Mouse (Mus musculus) midbrain, postnatal 0 days (tissue): ENCODE data around the gene Fbp2. TPM values are rescaled to one million over a fixed set of nuclear protein-coding genes. Genes with fewer than 3 reads are reported as not detected.
"Not testable (repeated sequence)": the region's sequence is repeated elsewhere in the genome, so short reads cannot be mapped to it uniquely, and the experiment has no call there.

Source experiments
- ATAC-seq: fragments of 200-750 bp; cut with Nextera tagmentation; 2 replicates; pipeline ENCODE4 v1.8.0; 2017; ENCODE audit warnings: moderate number of reproducible peaks, mild to moderate bottlenecking, moderate TSS enrichment, moderate library complexity; ENCODE audit not compliant: low FRiP score
- DNase-seq: peaks from one replicate; pipeline ENCODE4 v3.0.0-alpha.2; 2015; ENCODE audit warnings: low spot score
- H3K27ac ChIP-seq: fragments of 300-500 bp; sonication (generic); 2 replicates; pipeline ENCODE4 v1.5.1; 2014; ENCODE audit warnings: low read depth, mild to moderate bottlenecking, low read length, mixed read lengths
- H3K27me3 ChIP-seq: fragments of 300-500 bp; sonication (generic); 2 replicates; pipeline ENCODE4 v1.6.1; 2014; ENCODE audit warnings: low read length, control low read depth, mixed read lengths; ENCODE audit not compliant: insufficient read depth
- H3K36me3 ChIP-seq: fragments of 300-500 bp; sonication (generic); 2 replicates; pipeline ENCODE4 v1.6.1; 2014; ENCODE audit warnings: low read length, control low read depth, mixed read lengths; ENCODE audit not compliant: insufficient read depth
- H3K4me1 ChIP-seq: fragments of 300-500 bp; sonication (generic); 2 replicates; pipeline ENCODE4 v1.6.1; 2014; ENCODE audit warnings: mild to moderate bottlenecking, control low read depth, antibody characterized with exemption, low read length, mixed read lengths; ENCODE audit not compliant: insufficient read depth
- H3K4me2 ChIP-seq: fragments of 300-500 bp; sonication (generic); 2 replicates; pipeline ENCODE4 v1.6.1; 2014; ENCODE audit warnings: low read depth, mild to moderate bottlenecking, low read length, mixed read lengths; ENCODE audit not compliant: poor library complexity, severe bottlenecking
- H3K4me3 ChIP-seq: fragments of 300-500 bp; sonication (generic); 2 replicates; pipeline ENCODE4 v1.5.1; 2014; ENCODE audit warnings: low read depth, mild to moderate bottlenecking, low read length, moderate library complexity
- H3K9ac ChIP-seq: fragments of 300-500 bp; sonication (generic); replicated peaks from 2 replicates; pipeline ENCODE4 v1.6.1; 2014; ENCODE audit warnings: mild to moderate bottlenecking, low read length, moderate library complexity, mixed read lengths; ENCODE audit not compliant: poor library complexity, severe bottlenecking
- H3K9me3 ChIP-seq: fragments of 300-500 bp; sonication (generic); 2 replicates; pipeline ENCODE4 v1.6.1; 2016; ENCODE audit warnings: low read length, control low read depth
- CTCF ChIP-seq: IDR thresholded peaks from 2 replicates; pipeline ENCODE4 v1.5.1; 2016; ENCODE audit warnings: antibody characterized with exemption, mild to moderate bottlenecking
- WGBS: fragments of 180-500 bp; shearing (Covaris S2); extraction: QIAGEN DNeasy Blood & Tissue Kit; methylation state at CpG from one replicate; pipeline ENCODE4 v1.1.7; 2014; 5-methylcytosine and 5-hydroxymethylcytosine counted together
- polyA plus RNA-seq: library from polyadenylated mRNA; unstranded; fragments of >200 nt; fragmentation: Nextera tagmentation; extraction: Ambion mirVana; gene quantifications from 2 replicates; pipeline ENCODE4 v1.2.1, GENCODE M21; 2015
- total RNA-seq: library from RNA; depleted of rRNA; stranded (reverse); fragments of >200 nt; gene quantifications from 2 replicates; pipeline ENCODE4 v1.2.3, GENCODE M21; 2014

Gene Fbp2
- total and polyA plus RNA-seq, 2 experiments from 2014 or later = 0.16 to 1.7 TPM

DNA sequence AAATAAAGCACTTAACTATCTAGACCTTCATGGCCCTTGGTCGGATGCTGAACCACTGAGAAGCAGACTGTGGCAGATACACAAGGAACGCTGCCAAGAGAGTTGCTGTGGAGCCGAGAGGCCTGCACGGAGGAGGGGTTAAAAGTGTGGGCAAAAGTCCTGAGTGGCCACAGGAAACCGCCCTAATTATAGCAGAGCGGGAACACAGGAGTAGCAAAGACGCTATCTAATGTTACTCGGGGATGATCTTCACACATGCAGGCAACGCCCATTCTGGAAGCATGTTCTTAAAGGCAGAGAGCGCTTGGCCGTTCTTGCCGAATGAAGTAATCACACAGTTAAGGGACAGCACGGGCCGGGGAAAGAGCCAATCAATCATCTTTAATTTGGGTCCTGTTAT, 1.4 kb downstream of the Fbp2 start:
- Histone ChIP-seq H3K9me3 (no peaks in the 10 kb centered on the region), H3K27ac (no peak overlapping the region), H3K36me3 (no peaks in the 10 kb centered on the region), H3K4me2 (no peak overlapping the region), H3K4me3 (no peak overlapping the region), H3K4me1 (no peaks in the 10 kb centered on the region), H3K9ac (no peak overlapping the region), H3K27me3 (no peaks in the 10 kb centered on the region)
- ATAC-seq (no peak), DNase-seq (no peak)
- no peak for TF ChIP-seq CTCF
- 89% methylated on average over 14 of the region's 14 CpGs for whole genome bisulfite sequencing

DNA sequence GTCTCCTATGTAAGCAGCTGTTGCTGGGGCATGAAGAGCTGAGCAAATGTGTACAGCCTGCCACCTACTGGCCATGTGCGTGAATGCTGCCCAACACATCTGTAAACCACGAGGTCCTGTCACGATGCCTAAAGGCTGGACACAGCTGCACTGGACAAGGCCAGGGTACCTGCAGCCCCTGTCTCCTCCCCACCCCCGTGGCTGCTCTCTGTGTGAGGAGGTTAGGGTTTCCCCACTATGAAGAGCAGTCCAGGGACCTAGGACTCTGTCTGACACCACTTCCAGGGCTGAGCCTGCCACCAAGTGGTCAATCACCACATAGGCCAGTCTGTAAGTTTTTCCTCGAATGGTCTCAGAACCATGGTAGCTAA, 1.9 kb downstream of the Fbp2 start:
- Histone ChIP-seq H3K36me3 (no peaks in the 10 kb centered on the region), H3K27ac (no peak overlapping the region), H3K4me1 (no peaks in the 10 kb centered on the region), H3K4me3 (peak overlapping the region; percentile 38), H3K9me3 (no peaks in the 10 kb centered on the region), H3K27me3 (no peaks in the 10 kb centered on the region), H3K4me2 (peak overlapping the region; percentile 73), H3K9ac (peak overlapping the region; percentile 44)
- ATAC-seq = peak; percentile 92
- TF ChIP-seq CTCF = peak; percentile 93
- DNase-seq = peak; percentile 92
- 3% methylated on average over 5 of the region's 5 CpGs for WGBS

- DNase-seq (no peak), ATAC-seq (peak; percentile 71)
- no peaks in the 10 kb centered on the region for H3K27me3 ChIP-seq
- no peaks in the 10 kb centered on the region for H3K9me3 ChIP-seq
- no peaks in the 10 kb centered on the region for H3K36me3 ChIP-seq
- no peak for TF ChIP-seq CTCF
- peak overlapping the region; percentile 73 for H3K4me2 ChIP-seq
- peak overlapping the region; percentile 44 for H3K9ac ChIP-seq
- 38% methylated on average over 25 of the region's 25 CpGs for WGBS
- no peak overlapping the region for H3K27ac ChIP-seq
- H3K4me3 ChIP-seq = peak overlapping the region; percentile 38
- no peaks in the 10 kb centered on the region for H3K4me1 ChIP-seq
These were observed 2.6 kb downstream of the Fbp2 start for GRCm38 (mm10) chr13:62855396-62856304.

- ATAC-seq (no peak), DNase-seq (peak; percentile 46)
- peak overlapping the region; percentile 30; the same call in 1 of the 2 replicates for H3K4me2 ChIP-seq
- H3K36me3 ChIP-seq = no peaks in the 10 kb centered on the region
- WGBS = 9% methylated on average over 15 of the region's 15 CpGs
- no peaks in the 10 kb centered on the region for H3K9me3 ChIP-seq
- no peak overlapping the region for H3K9ac ChIP-seq
- no peaks in the 10 kb centered on the region for H3K4me1 ChIP-seq
- TF ChIP-seq CTCF = peak; percentile 96
- no peak overlapping the region for H3K27ac ChIP-seq
- H3K4me3 ChIP-seq = no peak overlapping the region
- H3K27me3 ChIP-seq = no peaks in the 10 kb centered on the region
These were observed 3.6 kb downstream of the Fbp2 start for GRCm38 (mm10) chr13:62854666-62855065.

DNA sequence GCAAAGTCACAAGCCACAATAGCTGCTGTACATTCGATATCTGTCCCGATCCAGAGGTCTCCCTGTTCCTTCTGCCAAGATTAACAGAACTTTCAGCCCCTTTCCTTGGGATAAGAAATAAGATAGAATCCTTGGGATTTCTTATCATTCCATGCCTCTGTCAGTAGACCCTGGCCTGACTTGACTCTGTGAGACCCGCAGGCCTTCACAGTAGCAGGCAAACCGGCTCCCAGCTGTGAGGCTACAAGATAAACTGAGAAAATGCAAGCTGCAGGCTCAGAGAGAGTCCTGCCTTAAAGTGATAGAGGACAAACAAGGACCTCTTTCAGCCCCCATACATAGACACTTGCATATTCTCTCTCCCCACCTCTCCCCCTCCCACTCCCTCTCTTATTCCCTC, 24.9 kb downstream of the Fbp2 start:
- WGBS = 51% methylated on average over 4 of the region's 4 CpGs
- TF ChIP-seq CTCF = no peak
- Histone ChIP-seq H3K27ac (no peak overlapping the region), H3K9ac (no peak overlapping the region), H3K9me3 (no peaks in the 10 kb centered on the region), H3K4me1 (no peaks in the 10 kb centered on the region), H3K27me3 (no peaks in the 10 kb centered on the region), H3K4me2 (no peak overlapping the region), H3K36me3 (no peaks in the 10 kb centered on the region), H3K4me3 (no peak overlapping the region)
- no peak for DNase-seq
- no peak for ATAC-seq

GRCm38 (mm10) chr13:62832239-62832638, 26.0 kb downstream of the Fbp2 start:
- ATAC-seq (no peak), DNase-seq (no peak)
- no peaks in the 10 kb centered on the region for H3K9me3 ChIP-seq
- no peaks in the 10 kb centered on the region for H3K36me3 ChIP-seq
- H3K4me3 ChIP-seq = no peak overlapping the region
- TF ChIP-seq CTCF = no peak
- H3K27me3 ChIP-seq = no peaks in the 10 kb centered on the region
- no peak overlapping the region for H3K9ac ChIP-seq
- WGBS = 84% methylated on average over 2 of the region's 2 CpGs
- no peak overlapping the region for H3K4me2 ChIP-seq
- H3K27ac ChIP-seq = no peak overlapping the region
- H3K4me1 ChIP-seq = no peaks in the 10 kb centered on the region

- H3K4me1 ChIP-seq, H3K36me3 ChIP-seq, H3K27ac ChIP-seq, H3K4me2 ChIP-seq, H3K9ac ChIP-seq, H3K27me3 ChIP-seq, DNase-seq, H3K4me3 ChIP-seq, ATAC-seq, H3K9me3 ChIP-seq: not testable (repeated sequence)
- WGBS = 81% methylated on average over 3 of the region's 3 CpGs
These were observed 42.5 kb downstream of the Fbp2 start for GRCm38 (mm10) chr13:62815705-62816104.
